Mouse (Mus musculus) spleen, postnatal 4 days (tissue): ENCODE data around the gene Hadh.

Source experiments
- DNase-seq, 2 experiments: peaks; one replicate each; pipeline ENCODE4 v3.0.0; 2022; ENCODE audit warnings: low spot score in 2 of 2

Gene Hadh

DNA sequence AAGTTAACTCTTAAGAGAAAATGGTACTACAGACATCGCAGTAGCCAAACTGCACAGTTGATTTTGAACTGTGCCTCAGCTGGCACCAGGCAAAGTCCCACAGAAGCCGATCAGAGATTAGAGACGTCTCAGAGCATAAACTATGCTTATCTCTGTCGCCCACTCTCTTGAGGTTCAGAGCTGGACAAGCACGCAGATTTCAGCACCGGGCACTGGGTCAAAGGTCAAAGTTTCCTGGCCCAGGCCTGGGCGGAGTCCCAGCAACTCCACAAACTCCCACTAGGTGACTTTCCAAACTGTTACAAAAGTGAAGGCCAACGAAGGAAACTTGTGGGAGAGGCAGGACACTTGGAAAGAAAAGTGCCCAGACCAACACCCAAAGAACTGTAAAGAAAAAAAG, 744 bp downstream of the Hadh start:
- peak in 1 of 2 experiments; percentile 40 for DNase-seq

GRCm38 (mm10) chr3:131270381-131270780, 1.5 kb downstream of the Hadh start:
- DNase-seq = no peak

DNA sequence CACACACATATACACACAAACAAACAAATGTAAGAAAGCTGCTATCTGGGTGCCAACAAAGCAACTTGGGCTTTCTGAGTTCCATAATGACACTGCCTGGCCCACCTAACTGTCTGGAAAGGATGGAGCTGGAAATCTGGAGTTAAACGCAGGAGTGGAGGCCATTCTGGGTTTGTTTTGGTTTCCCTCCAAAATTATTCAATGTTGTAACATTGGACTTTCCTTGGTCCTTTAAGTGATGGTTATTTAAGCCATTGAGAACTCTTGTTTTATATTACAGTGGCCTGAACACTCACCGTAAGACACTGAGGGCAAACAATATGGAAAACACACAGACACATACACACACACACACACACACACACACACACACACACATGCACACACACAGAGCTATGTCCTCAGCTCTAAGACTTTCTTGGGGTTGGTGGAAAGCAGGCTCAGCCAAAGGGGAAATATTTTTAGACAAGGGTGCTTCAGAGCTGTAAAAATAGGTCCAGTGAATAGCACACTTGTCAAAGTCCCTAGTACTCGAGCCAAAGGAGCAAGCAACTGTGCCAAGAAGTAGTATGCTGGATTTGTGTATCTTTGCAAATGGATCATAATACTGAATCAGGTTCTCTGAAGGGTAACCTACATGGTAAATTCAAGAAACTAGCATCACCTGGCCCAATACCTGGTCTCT, 5.4 kb downstream of the Hadh start:
- no peak for DNase-seq

DNA sequence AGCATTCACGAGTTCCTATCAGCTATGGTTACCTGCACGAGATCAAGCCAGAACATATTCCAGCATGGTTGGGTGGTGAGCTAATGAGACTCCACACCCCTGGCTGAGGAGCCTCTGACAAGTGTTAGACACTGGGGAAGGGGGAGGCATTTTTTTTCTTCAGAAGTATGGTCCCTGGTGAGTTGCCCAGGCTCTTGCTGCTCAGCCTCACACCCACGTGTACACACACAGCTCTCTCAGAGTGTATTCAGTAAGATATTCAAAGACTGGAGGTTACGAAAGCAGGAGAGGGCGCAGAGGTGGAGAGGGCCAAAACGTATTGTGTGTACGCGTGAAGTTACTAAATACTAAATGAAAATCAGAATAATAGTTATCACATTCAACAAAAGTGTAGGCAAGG, 6.4 kb downstream of the Hadh start:
- DNase-seq = no peak

- DNase-seq = no peak
These were observed 8.0 kb downstream of the Hadh start for GRCm38 (mm10) chr3:131263766-131264486.

DNA sequence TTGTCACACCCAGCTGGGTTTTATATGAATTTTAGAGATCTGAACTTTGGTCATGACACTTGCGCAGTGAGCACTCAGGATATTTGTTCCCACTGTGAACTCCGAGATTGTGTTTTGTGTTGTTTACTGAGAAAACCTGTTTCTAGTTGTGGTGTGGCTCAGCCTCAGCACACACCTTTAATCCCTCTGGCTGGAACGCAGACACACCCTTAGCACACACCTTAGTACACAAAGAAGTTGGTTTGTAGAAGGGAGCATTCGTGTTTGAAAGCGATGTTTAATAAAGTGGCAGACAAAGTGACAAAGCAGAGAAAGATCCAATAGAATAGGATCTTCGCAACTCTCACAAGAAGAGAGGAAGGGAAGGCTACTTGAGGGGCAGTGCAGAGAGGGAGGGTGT, 11.5 kb downstream of the Hadh start:
- no peak for DNase-seq

DNA sequence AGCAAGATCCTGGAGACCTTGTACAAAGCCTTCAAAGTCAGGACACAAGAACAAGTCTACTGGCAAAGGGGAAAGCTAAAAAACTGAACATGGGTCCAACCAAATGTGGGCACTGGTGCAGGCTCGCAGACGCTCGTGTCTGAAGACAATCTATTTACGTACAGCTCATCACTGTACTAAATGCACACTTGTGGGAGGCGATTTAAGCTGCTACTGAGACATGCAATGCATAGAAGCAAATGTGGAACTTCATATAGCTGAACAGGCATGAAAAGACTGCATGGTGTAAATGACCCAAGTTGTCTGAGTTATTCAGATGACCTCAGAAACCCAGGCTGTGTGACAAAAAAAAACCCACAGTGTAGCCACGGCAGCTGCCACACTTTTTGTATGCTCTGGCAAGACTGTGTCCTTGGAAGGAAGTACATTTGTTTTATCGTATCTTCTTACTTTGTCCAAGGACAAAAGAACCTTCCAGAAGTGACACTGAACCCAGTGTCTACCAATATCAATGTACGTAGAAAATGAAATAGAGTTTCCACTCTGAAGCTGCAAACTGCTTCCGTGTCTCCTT, 12.4 kb downstream of the Hadh start:
- no peak for DNase-seq

DNA sequence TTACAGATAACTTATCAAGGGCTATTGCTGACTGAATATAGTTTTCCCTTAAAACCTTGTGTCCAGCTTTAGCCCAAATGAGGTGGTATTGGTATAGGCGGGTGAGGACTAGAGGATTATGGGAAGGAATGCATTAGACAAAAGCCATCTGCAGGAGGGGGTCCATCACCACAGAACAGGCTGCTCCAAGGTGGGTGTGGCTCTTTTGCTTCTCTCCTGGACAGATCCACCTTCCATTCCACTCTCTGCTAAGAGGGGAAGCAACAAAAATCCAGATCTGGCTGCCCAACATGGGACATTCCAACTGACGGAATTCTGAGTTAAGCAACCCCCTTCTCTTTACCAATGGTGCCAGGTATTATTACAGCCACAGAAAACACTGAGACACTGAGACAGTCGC, 13.0 kb downstream of the Hadh start:
- DNase-seq = no peak

GRCm38 (mm10) chr3:131255399-131255981, 16.4 kb downstream of the Hadh start:
- DNase-seq = no peak

GRCm38 (mm10) chr3:131254991-131255390, 16.9 kb downstream of the Hadh start:
- no peak for DNase-seq

DNA sequence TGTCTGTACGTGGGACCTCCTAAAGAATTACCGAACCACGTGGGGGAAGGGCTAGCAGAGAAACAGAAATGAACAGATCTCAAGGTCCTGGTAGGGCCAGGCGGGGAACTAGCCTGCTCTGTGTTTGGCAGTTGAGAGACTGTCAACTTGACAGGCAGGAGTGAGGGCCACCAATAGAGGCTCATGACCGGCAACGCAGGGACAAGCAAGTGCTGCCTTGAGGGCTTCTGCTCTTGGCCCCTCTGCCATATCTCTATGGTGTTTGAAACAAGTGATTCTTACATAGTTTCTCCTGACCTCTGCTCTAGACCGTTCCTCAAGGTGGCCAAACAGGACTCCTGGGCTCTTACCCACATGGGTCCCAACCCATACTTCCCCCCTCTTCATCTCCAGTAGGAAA, 20.3 kb downstream of the Hadh start:
- no peak for DNase-seq

GRCm38 (mm10) chr3:131250978-131251377, 20.9 kb downstream of the Hadh start:
- no peak for DNase-seq

DNA sequence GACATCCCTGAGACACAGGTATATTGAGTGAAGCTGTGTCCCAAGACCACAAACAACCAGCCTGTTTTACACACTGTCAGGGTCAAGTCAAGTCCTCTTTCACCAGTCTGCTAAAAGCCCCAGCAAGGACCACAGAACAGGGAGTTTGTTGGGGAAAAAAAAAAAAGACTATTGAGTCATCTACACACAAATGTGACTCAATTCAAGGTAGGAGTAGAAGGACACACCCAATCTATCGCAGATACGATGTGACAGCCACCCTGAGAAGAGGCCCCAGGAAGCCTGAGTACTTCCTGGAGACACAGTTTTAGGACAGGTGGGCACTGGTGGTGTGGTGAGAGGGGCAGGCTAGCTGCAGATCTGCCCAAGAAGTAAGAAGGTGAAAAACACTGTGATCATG, 21.6 kb downstream of the Hadh start:
- DNase-seq = no peak

GRCm38 (mm10) chr3:131248444-131248843, 23.5 kb downstream of the Hadh start:
- DNase-seq = no peak

GRCm38 (mm10) chr3:131247851-131248250, 24.1 kb downstream of the Hadh start:
- DNase-seq = no peak

DNA sequence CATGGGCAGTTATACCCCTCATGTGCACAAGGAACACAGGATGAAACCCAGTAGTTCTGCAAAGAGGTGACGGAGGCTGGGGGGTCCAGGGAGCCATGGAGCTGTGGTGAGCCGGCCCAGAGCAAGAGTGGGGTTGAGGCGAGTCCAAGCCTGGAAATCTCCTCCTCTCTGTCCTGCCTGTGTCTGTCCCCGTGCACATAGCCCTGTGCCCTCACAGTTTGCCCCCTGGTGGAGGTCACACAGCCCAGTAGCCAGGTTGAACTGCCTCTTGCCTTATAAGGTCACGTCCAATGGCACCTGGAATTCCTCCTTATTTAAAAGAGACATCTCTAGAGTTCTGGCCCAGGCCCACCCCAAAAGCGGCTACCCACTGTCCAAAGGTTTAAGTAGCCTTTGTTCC, 24.5 kb downstream of the Hadh start:
- DNase-seq = no peak

DNA sequence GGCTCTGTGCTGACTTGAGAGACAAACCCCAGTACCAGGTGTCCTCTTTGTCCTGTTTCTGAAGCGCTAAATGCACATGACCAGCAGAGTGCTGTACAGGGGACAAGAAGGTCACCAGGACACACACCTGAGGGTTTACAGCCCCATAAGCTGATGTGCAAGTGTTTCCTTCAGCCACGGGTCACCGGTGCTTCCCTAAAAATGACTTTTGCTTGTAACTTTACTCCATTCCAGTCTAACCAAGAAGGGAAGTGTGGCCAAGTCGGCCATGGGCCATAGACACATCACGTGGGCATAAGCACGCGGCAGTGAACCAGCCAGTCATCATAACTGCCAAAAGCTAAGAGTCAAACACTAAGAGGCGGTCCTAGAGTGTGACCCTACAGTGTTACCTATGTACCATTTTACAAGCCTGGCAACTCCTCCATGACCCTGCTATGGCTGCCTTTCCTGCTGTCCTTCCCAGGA, 25.3 kb downstream of the Hadh start:
- no peak for DNase-seq

DNA sequence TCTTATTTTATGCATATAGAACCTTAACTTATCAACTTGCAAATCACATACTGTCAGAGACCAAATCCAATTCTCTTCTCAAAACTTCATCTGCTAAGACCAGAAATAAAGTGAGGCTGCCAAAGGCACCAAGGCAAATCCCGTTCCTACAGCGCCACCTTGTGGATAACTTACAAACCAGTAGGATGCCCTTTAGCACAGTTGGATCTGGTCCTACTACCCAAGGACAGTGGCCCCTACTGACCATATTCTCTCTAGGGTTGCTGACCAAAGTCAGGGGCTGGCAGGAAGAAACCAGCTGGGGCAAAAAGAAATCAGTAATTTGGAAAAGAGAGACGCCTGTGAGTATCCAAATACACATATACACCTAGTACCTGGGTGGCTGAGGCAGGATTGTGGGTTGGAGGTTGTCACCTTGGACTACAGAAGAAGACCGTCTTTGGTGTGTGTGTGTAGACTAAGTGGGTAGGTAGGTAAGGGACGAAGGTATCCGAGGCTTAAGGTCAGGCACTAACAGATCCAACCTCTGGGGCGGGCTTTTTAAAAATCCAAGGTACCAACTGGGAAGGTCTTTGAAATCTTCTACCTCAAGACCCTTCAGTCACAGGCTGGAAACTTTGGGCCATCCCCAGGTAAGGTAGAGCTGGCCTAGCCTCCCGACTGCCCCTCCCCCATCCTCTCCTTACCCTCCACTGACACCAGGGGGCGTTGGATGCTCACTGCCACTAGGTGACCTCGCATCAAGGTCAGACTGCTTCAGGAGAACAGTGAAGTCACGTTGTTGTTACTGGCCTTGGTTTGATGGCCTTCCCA, 25.9 kb downstream of the Hadh start:
- DNase-seq = peak; percentile 43 to 78

DNA sequence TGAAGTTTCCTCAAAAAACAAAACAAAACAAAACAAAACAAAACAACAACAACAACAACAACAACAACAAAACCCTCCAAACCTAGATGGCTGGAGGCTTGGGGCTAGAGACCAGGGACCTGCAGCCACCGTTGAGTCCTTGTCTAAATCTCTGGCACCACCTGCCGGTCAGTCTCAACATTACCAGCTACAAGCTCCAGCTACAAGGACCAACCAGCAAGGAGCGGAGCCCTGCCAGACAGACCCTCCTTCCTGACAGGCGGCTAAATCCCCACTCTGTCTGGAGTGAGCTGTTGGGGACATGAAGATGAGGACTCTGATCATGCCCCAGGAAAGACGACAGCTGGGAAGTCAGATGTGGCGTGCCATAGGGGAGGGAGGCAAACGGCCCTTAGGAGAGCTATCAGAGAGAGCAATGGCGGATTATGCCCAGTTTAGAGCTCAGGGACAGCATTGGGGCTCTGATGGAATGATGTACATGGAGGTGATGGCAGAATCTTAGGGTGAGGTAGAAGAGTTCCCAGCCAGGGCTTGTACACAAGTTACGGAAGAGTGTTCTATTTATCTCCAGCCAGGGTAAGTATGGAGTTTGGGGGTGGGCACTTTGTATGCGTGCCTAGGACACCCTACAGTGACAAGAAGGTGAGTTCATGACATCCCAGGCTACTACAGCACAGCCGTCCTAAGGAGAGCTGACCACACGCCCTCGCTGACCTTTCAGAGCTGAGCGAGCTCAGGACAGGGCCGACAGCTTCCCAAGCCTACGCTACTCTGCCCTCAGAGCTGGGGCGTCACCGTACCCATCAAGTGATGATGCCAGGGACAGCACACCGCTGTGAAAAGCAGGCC, 33.9 kb downstream of the Hadh start:
- DNase-seq = peak; percentile 62 to 87

- no peak for DNase-seq
These were observed 34.8 kb downstream of the Hadh start for GRCm38 (mm10) chr3:131237061-131237460.

GRCm38 (mm10) chr3:131228083-131228482, 43.8 kb downstream of the Hadh start:
- DNase-seq = no peak
